Mouse (Mus musculus) MEL (cell line): ENCODE data around the gene Nanp. TPM values are rescaled to one million over a fixed set of nuclear protein-coding genes. Genes with fewer than 3 reads are reported as not detected.

Experiments
- DNase-seq: peaks from one replicate; pipeline ENCODE4 v3.0.0; 2011; ENCODE audit warnings: low read depth, low spot score
- H3K27ac ChIP-seq: 2 replicates; pipeline ENCODE4 v1.5.1; 2012; ENCODE audit warnings: low read depth, mild to moderate bottlenecking, control low read depth, low read length, moderate library complexity; ENCODE audit not compliant: control insufficient read depth
- H3K27me3 ChIP-seq, 2 experiments: fragments of 150-350 bp in 1 of 2; sonication (generic) in 1 of 2; 2 replicates each; pipeline ENCODE4 v1.6.1; 2012; ENCODE audit warnings: low read length in 2 of 2, mild to moderate bottlenecking in 2 of 2, improper control_type of control experiment in 1 of 2, moderate library complexity in 1 of 2; ENCODE audit not compliant: insufficient read depth in 2 of 2, control insufficient read depth in 1 of 2
- H3K36me3 ChIP-seq, 2 experiments: 2 replicates each; pipeline ENCODE4 v1.6.1; 2012 to 2014; ENCODE audit warnings: low read length in 2 of 2, improper control_type of control experiment in 1 of 2, inconsistent platforms in 1 of 2, mild to moderate bottlenecking in 1 of 2; ENCODE audit not compliant: insufficient read depth in 2 of 2, control insufficient read depth in 1 of 2
- H3K4me1 ChIP-seq, 2 experiments: fragments of 150-350 bp in 1 of 2; sonication (generic) in 1 of 2; 2 replicates each; pipeline ENCODE4 v1.6.1; 2012; ENCODE audit warnings: low read length in 2 of 2, improper control_type of control experiment in 1 of 2, mild to moderate bottlenecking in 1 of 2; ENCODE audit not compliant: insufficient read depth in 2 of 2, control insufficient read depth in 1 of 2
- H3K4me3 ChIP-seq, 2 experiments: fragments of 150-350 bp in 1 of 2; sonication (generic) in 1 of 2; 2 replicates each; pipeline ENCODE4 v1.5.1; 2012; ENCODE audit warnings: low read depth in 2 of 2, low read length in 2 of 2, mild to moderate bottlenecking in 2 of 2, moderate library complexity in 2 of 2, control low read depth in 1 of 2, improper control_type of control experiment in 1 of 2; ENCODE audit not compliant: control insufficient read depth in 1 of 2, insufficient read depth in 1 of 2
- H3K79me2 ChIP-seq: 2 replicates; pipeline ENCODE4 v1.6.1; 2012; ENCODE audit warnings: mild to moderate bottlenecking, low read length, moderate library complexity; ENCODE audit not compliant: control insufficient read depth, poor library complexity, insufficient read depth
- H3K9ac ChIP-seq: 2 replicates; pipeline ENCODE4 v1.6.1; 2012; ENCODE audit warnings: low read depth, mild to moderate bottlenecking, control low read depth, low read length, moderate library complexity; ENCODE audit not compliant: control insufficient read depth, poor library complexity, severe bottlenecking
- H3K9me3 ChIP-seq: fragments of 150-350 bp; sonication (generic); replicated peaks from 2 replicates; pipeline ENCODE4 v1.6.1; 2012; ENCODE audit warnings: mild to moderate bottlenecking, low read length, improper control_type of control experiment, moderate library complexity; ENCODE audit not compliant: insufficient read depth
- CHD1 ChIP-seq: IDR thresholded peaks from 2 replicates; pipeline ENCODE4 v1.6.1; 2012; ENCODE audit warnings: low read depth, mild to moderate bottlenecking, inconsistent platforms, low read length, improper control_type of control experiment
- CHD2 ChIP-seq: IDR thresholded peaks from 2 replicates; pipeline ENCODE4 v1.6.1; 2011; ENCODE audit warnings: low read length, improper control_type of control experiment
- E2F4 ChIP-seq: IDR thresholded peaks from 2 replicates; pipeline ENCODE4 v1.6.1; 2011; ENCODE audit warnings: low read depth, low read length, improper control_type of control experiment, borderline replicate concordance
- ELF1 ChIP-seq: IDR thresholded peaks from 2 replicates; pipeline ENCODE4 v1.6.1; 2014; ENCODE audit warnings: low read depth, mild to moderate bottlenecking, inconsistent platforms, low read length, improper control_type of control experiment, moderate library complexity
- GABPA ChIP-seq: IDR thresholded peaks from 2 replicates; pipeline ENCODE4 v1.6.1; 2012; ENCODE audit warnings: low read depth, mild to moderate bottlenecking, inconsistent platforms, low read length, improper control_type of control experiment, moderate library complexity
- HCFC1 ChIP-seq: IDR thresholded peaks from 2 replicates; pipeline ENCODE4 v1.6.1; 2012; ENCODE audit warnings: low read depth, mild to moderate bottlenecking, inconsistent platforms, low read length, improper control_type of control experiment, moderate library complexity
- JUND ChIP-seq: IDR thresholded peaks from 2 replicates; pipeline ENCODE4 v1.6.1; 2011; ENCODE audit warnings: low read depth, mild to moderate bottlenecking, improper control_type of control experiment, low read length
- MAFK ChIP-seq: IDR thresholded peaks from 2 replicates; pipeline ENCODE4 v1.6.1; 2011; ENCODE audit warnings: low read depth, mild to moderate bottlenecking, low read length, improper control_type of control experiment, borderline replicate concordance
- MAX ChIP-seq: IDR thresholded peaks from 2 replicates; pipeline ENCODE4 v1.6.1; 2011; ENCODE audit warnings: low read length, improper control_type of control experiment
- MAZ ChIP-seq: IDR thresholded peaks from 2 replicates; pipeline ENCODE4 v1.6.1; 2012; ENCODE audit warnings: low read depth, mild to moderate bottlenecking, inconsistent platforms, low read length, improper control_type of control experiment
- MEF2A ChIP-seq: IDR thresholded peaks from 2 replicates; pipeline ENCODE4 v1.6.1; 2014; ENCODE audit warnings: low read depth, mild to moderate bottlenecking, inconsistent platforms, low read length, improper control_type of control experiment; ENCODE audit not compliant: poor library complexity, insufficient replicate concordance, severe bottlenecking; ENCODE audit errors: extremely low read depth
- MXI1 ChIP-seq: IDR thresholded peaks from 2 replicates; pipeline ENCODE4 v1.6.1; 2011; ENCODE audit warnings: mild to moderate bottlenecking, low read depth, low read length, improper control_type of control experiment
- MYC ChIP-seq: IDR thresholded peaks from 2 replicates; pipeline ENCODE4 v1.6.1; 2011; ENCODE audit warnings: low read depth, mild to moderate bottlenecking, low read length, improper control_type of control experiment, moderate library complexity
- NELFE ChIP-seq: IDR thresholded peaks from 2 replicates; pipeline ENCODE4 v1.6.1; 2011; ENCODE audit warnings: low read depth, low read length, improper control_type of control experiment
- NRF1 ChIP-seq: IDR thresholded peaks from 2 replicates; pipeline ENCODE4 v1.6.1; 2014; ENCODE audit warnings: low read depth, mild to moderate bottlenecking, inconsistent platforms, low read length, improper control_type of control experiment, moderate library complexity; ENCODE audit not compliant: poor library complexity, insufficient read depth, severe bottlenecking
- POLR2A ChIP-seq, 2 experiments: IDR thresholded peaks; 2 replicates each; pipeline ENCODE4 v1.6.1; 2011 to 2012; ENCODE audit warnings: low read length in 2 of 2, mild to moderate bottlenecking in 2 of 2, control low read depth in 1 of 2, improper control_type of control experiment in 1 of 2, low read depth in 1 of 2, moderate library complexity in 1 of 2; ENCODE audit not compliant: control insufficient read depth in 1 of 2, insufficient read depth in 1 of 2, poor library complexity in 1 of 2
- POLR2AphosphoS2 ChIP-seq: IDR thresholded peaks from 2 replicates; pipeline ENCODE4 v1.6.1; 2011; ENCODE audit warnings: low read length, improper control_type of control experiment
- SIN3A ChIP-seq: IDR thresholded peaks from 2 replicates; pipeline ENCODE4 v1.6.1; 2012; ENCODE audit warnings: low read length, improper control_type of control experiment, inconsistent platforms
- TCF12 ChIP-seq: IDR thresholded peaks from 2 replicates; pipeline ENCODE4 v1.6.1; 2014; ENCODE audit warnings: low read depth, mild to moderate bottlenecking, inconsistent platforms, low read length, improper control_type of control experiment, moderate library complexity
- ZMIZ1 ChIP-seq: IDR thresholded peaks from 2 replicates; pipeline ENCODE4 v1.6.1; 2012; ENCODE audit warnings: low read depth, mild to moderate bottlenecking, inconsistent platforms, low read length, improper control_type of control experiment, moderate library complexity
- ZNF384 ChIP-seq: IDR thresholded peaks from 2 replicates; pipeline ENCODE4 v1.6.1; 2012; ENCODE audit warnings: low read depth, mild to moderate bottlenecking, inconsistent platforms, low read length, improper control_type of control experiment
- polyA plus RNA-seq, 2 experiments: library from polyadenylated mRNA; stranded (reverse) in 1 of 2; unstranded in 1 of 2; fragments of >175 nt in 1 of 2; fragments of >200 nt in 1 of 2; gene quantifications; 2 replicates each; pipeline versions ENCODE4 v1.2.1 to v1.2.4; 2012; ENCODE audit warnings: low replicate concordance in 2 of 2, low read depth in 1 of 2; ENCODE audit not compliant: insufficient read length in 2 of 2, insufficient read depth in 1 of 2, missing spikeins in 1 of 2
- total RNA-seq: library from RNA; depleted of rRNA; stranded (reverse); fragments of 300-350 nt; gene quantifications from 2 replicates; pipeline ENCODE4 v1.2.3, GENCODE M21; 2012

Nanp gene
- total and polyA plus RNA-seq, 3 experiments = 14.6 to 25.4 TPM; not detected in 1

GRCm38 (mm10) chr2:151008939-151009509 lies 30.2 kb downstream of the Nanp start:
- Histone ChIP-seq H3K9ac (peak overlapping the region; percentile 92), H3K79me2 (peaks cover 23% of the 10 kb centered on the region), H3K27me3 (no peaks in the 10 kb centered on the region), H3K4me1 (peaks cover 32 to 35% of the 10 kb centered on the region in 2 experiments), H3K9me3 (no peaks in the 10 kb centered on the region), H3K27ac (peak overlapping the region; percentile 25), H3K36me3 (peaks cover 0 to 43% of the 10 kb centered on the region in 2 experiments; a peak in 2 of 4 replicates), H3K4me3 (peak overlapping the region; percentile 84 to 87)
- TF ChIP-seq MYC (no peak), SIN3A (0 out of 2 replicates have a peak, but pooled peaks have one; percentile 18), NRF1 (no peak), POLR2AphosphoS2 (peak; percentile 49; the same call in 1 of the 2 replicates), TCF12 (peak; percentile 54; the same call in 1 of the 2 replicates), MEF2A (no peak), MAFK (no peak), JUND (no peak), CHD1 (0 out of 2 replicates have a peak, but pooled peaks have one; percentile 2), POLR2A (IDR thresholded peaks at IDR 0.05; ENCODE audit: control insufficient read depth in 1 of 2, insufficient read depth in 1 of 2, low read depth in 1 of 2, low read length in 2 of 2, poor library complexity in 1 of 2) (peak; percentile 74 to 80; a peak in 3 of 4 replicates), ZMIZ1 (peak; percentile 70; the same call in 1 of the 2 replicates), NELFE (peak; percentile 70), ELF1 (0 out of 2 replicates have a peak, but pooled peaks have one; percentile 19), MAZ (0 out of 2 replicates have a peak, but pooled peaks have one; percentile 75), HCFC1 (peak; percentile 66), ZNF384 (no peak)
- peak; percentile 87 for DNase-seq

GRCm38 (mm10) chr2:151008517-151008932 lies 30.7 kb downstream of the Nanp start:
- TF ChIP-seq GABPA (no peak), NRF1 (peak; percentile 37; the same call in 1 of the 2 replicates), CHD1 (no peak; the same call in 1 of the 2 replicates), TCF12 (0 out of 2 replicates have a peak, but pooled peaks have one; percentile 21), SIN3A (peak; percentile 21; the same call in 1 of the 2 replicates), MXI1 (peak; percentile 32; the same call in 1 of the 2 replicates), MAX (peak; percentile 40; the same call in 1 of the 2 replicates), NELFE (no peak), E2F4 (0 out of 2 replicates have a peak, but pooled peaks have one; percentile 30), CHD2 (no peak)
- TF ChIP-seq, all 39 proteins: peak for 6
- Histone ChIP-seq H3K4me3 (peak overlapping the region; percentile 84 to 87), H3K27me3 (no peaks in the 10 kb centered on the region), H3K9me3 (no peaks in the 10 kb centered on the region), H3K4me1 (peaks cover 34 to 40% of the 10 kb centered on the region in 2 experiments), H3K36me3 (peaks cover 0 to 48% of the 10 kb centered on the region in 2 experiments; a peak in 2 of 4 replicates), H3K27ac (peak overlapping the region; percentile 25), H3K79me2 (peaks cover 28% of the 10 kb centered on the region), H3K9ac (peak overlapping the region; percentile 92)
- DNase-seq = peak; percentile 82
